Mouse (Mus musculus) left cerebral cortex, adult 8-10 months (tissue): ENCODE results near the gene L3mbtl2. TPM values are rescaled to one million over a fixed set of nuclear protein-coding genes. Genes with fewer than 3 reads are reported as not detected.

Experiments used
- DNase-seq, 2 experiments: peaks; one replicate each; pipeline ENCODE4 v3.0.0; 2022; ENCODE audit warnings: low spot score in 2 of 2
- total RNA-seq, 4 experiments: library from RNA; stranded (reverse); gene quantifications; 2 replicates each; pipeline ENCODE4 v1.2.4; 2022

Gene L3mbtl2
- total RNA-seq, 4 experiments from 2014 or later: 39.8 to 45.8 (median 43.9) TPM

- no peak for DNase-seq
Measured at GRCm38 (mm10) chr15:81703094-81703489, 39.4 kb downstream of the L3mbtl2 start.

- no peak for DNase-seq
Measured at GRCm38 (mm10) chr15:81708991-81709390, 45.3 kb downstream of the L3mbtl2 start.

GRCm38 (mm10) chr15:81709686-81710085 is 46.0 kb downstream of the L3mbtl2 start:
- no peak for DNase-seq

- DNase-seq: no peak
Measured at GRCm38 (mm10) chr15:81710801-81711200, 47.1 kb downstream of the L3mbtl2 start.

GRCm38 (mm10) chr15:81713742-81714141 is 50.1 kb downstream of the L3mbtl2 start:
- no peak for DNase-seq

- peak; percentile 40 to 80 for DNase-seq
Measured at GRCm38 (mm10) chr15:81718336-81719138, 54.8 kb downstream of the L3mbtl2 start.

GRCm38 (mm10) chr15:81719139-81719531 is 55.4 kb downstream of the L3mbtl2 start:
- DNase-seq: no peak

GRCm38 (mm10) chr15:81722361-81722760 is 58.7 kb downstream of the L3mbtl2 start:
- no peak for DNase-seq

- no peak for DNase-seq
Measured at GRCm38 (mm10) chr15:81723653-81724052, 60.0 kb downstream of the L3mbtl2 start.

GRCm38 (mm10) chr15:81725965-81726364 is 62.3 kb downstream of the L3mbtl2 start:
- DNase-seq: no peak

- DNase-seq: peak; percentile 34 to 77
Measured at GRCm38 (mm10) chr15:81729241-81729791, 65.6 kb downstream of the L3mbtl2 start.

- DNase-seq: peak; percentile 92 to 99
Measured at GRCm38 (mm10) chr15:81729792-81730635, 66.3 kb downstream of the L3mbtl2 start.

GRCm38 (mm10) chr15:81735075-81735474 is 71.4 kb downstream of the L3mbtl2 start:
- DNase-seq: no peak

Other genes starting within 250 kb of the L3mbtl2 start
- 100 to 1,000 TPM; 125 to 142 (median 132) TPM for gene Rbx1, start 197.6 kb upstream of the L3mbtl2 start, total RNA-seq
- gene Ep300, start 78.5 kb upstream of the L3mbtl2 start, total RNA-seq: 10 to 100 TPM; 59.1 to 78.3 (median 67.4) TPM
- 10 to 100 TPM in 3 of 4 experiments, 1 to 10 TPM in 1; 9.7 to 14.7 (median 13.1) TPM for gene Chadl, start 33.4 kb downstream of the L3mbtl2 start, total RNA-seq
- 100 to 1,000 TPM; 147 to 167 (median 158) TPM for gene Zc3h7b, start 81.2 kb downstream of the L3mbtl2 start, total RNA-seq
- gene Rangap1, start 81.6 kb downstream of the L3mbtl2 start, total RNA-seq: 100 to 1,000 TPM; 200 to 222 (median 212) TPM
- 100 to 1,000 TPM; 255 to 311 (median 291) TPM for gene Tef, start 138.5 kb downstream of the L3mbtl2 start, total RNA-seq
- gene Tob2, start 194.9 kb downstream of the L3mbtl2 start, total RNA-seq: 10 to 100 TPM; 26.6 to 40.2 (median 33.5) TPM
- gene Phf5a, start 208.0 kb downstream of the L3mbtl2 start, total RNA-seq: 10 to 100 TPM; 38.1 to 43.5 (median 38.2) TPM
- gene Aco2, start 208.4 kb downstream of the L3mbtl2 start, total RNA-seq: 100 to 1,000 TPM; 453 to 537 (median 485) TPM